Mouse (Mus musculus) ES-E14 (cell line): ENCODE measurements at regions not wholly inside any gene's neighbourhood (a gene's known extent, or its start where the extent isn't known, plus 50 kb on each side); places are given as distances from the start of the nearest gene placed in this dataset.

Source experiments
- ZC3H11A ChIP-seq: IDR thresholded peaks from 2 replicates; pipeline ENCODE4 v1.6.1; 2012; ENCODE audit warnings: low read depth, mild to moderate bottlenecking, inconsistent platforms, low read length, borderline replicate concordance
- ZNF384 ChIP-seq: IDR thresholded peaks from 2 replicates; pipeline ENCODE4 v1.6.1; 2012; ENCODE audit warnings: low read depth, low read length, inconsistent platforms

DNA sequence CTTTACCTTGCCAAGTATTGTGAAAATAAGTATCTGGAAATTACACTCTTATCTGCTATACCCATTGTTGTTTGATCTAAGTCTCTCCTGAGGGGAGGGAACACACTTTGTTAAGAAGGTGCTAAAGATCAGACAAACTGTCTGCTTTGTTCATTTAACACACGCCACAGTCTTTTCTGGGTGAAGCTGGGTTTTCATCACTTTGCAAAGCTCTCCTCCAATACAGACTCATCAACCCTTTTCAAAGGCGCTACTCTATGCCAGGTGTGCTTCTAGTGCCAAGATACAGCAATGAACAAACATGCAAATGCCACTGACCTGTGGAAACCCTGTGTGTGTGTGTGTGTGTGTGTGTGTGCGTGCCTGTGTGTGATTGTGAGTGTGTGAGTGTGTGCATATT, 84.1 kb upstream of the Mdm1 start:
- no peak for TF ChIP-seq ZC3H11A
- TF ChIP-seq ZNF384 = no peak
